Mouse (Mus musculus) WW6 (cell line): ENCODE measurements around the gene Fam71f1.
A peak's percentile ranks its signal among the peaks of the same experiment; 100 is the strongest.

Experiments used
- DNase-seq: peaks from one replicate; pipeline ENCODE4 v3.0.0-alpha.2; 2013; ENCODE audit warnings: low read depth, low spot score

The Fam71f1 gene

DNA sequence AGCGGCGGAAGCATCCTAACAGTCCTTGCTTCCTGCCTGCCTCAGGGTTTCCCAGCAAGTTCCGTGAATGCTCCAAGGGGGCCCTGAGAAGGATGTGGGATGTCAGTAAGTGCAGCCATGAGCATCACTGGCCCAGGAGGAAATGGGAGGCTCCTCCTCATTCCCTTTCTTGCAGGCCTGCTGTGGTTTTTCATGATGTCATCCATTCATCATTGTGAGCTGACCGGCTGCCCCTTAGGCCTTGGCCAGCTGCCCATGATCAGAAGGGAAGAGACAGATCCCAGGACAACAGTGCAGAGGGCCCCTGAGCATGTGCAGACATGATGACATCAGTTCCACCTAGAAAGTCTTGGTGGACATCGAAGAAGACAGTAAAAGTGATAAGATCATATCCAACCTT is at the start of gene Fam71f1:
Fam71f1 (plus strand) TSS at position 262 of the 400 bp plus-strand sequence.
- no peak for DNase-seq

- no peak for DNase-seq
These were observed 48.0 kb upstream of the Fam71f1 start for GRCm38 (mm10) chr6:29270961-29271360.

GRCm38 (mm10) chr6:29272312-29273072 is 46.4 kb upstream of the Fam71f1 start, which contains the start of gene Hilpda:
Hilpda (plus strand) TSS chr6:29272488.
- DNase-seq = peak; percentile 86

GRCm38 (mm10) chr6:29276746-29277145 is 42.2 kb upstream of the Fam71f1 start:
- no peak for DNase-seq

GRCm38 (mm10) chr6:29278513-29279267 is 40.2 kb upstream of the Fam71f1 start:
- peak; percentile 16 for DNase-seq

- DNase-seq = no peak
These were observed 39.6 kb upstream of the Fam71f1 start, which contains the start of gene Fam71f2 for GRCm38 (mm10) chr6:29279293-29279692. Fam71f2 (plus strand) TSS chr6:29279593.

- DNase-seq = no peak
These were observed 38.3 kb upstream of the Fam71f1 start for GRCm38 (mm10) chr6:29280671-29281070.

DNA sequence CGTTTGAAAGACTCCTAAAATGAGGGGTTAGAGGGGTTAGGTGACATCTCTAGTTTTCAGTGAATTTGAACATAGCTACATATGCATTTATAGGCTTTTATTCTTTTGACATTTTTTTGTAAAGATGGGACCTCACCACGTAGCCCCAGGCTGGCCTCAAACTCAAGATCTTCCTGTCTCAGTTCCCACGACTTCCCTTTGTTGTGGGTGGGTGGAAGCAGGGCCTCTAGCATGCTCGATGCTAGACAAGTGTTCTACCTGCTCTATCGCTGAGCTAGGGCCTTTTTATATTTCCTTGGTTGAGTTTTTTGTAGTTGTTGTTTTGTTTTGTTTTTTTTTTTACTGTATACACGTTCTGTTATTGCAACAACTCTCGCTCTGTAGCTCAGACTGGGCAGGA is 32.1 kb upstream of the Fam71f1 start:
- DNase-seq = no peak

DNA sequence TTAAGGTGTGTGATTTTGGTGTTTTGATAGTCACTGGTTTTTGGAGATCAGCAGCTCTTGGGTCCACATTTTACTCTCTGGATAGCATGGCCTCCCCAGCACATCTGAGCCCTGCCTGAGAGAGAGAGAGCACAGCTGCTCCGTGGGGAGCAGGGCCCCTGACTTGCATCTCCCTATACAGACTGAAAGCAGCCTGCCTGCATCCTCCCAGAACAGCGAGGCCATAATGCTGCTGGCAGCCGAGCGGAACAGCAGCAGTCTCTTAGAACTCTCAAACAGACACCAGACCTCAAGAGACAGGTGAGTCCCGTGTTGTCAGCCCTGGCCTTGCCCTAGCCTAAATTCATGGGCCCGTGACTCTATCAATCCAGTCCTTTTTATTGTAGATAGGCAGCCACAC is 31.5 kb upstream of the Fam71f1 start:
- no peak for DNase-seq

- no peak for DNase-seq
These were observed 31.0 kb upstream of the Fam71f1 start for GRCm38 (mm10) chr6:29287944-29288343.

- DNase-seq = no peak
These were observed 30.3 kb upstream of the Fam71f1 start for GRCm38 (mm10) chr6:29288651-29289050.

DNA sequence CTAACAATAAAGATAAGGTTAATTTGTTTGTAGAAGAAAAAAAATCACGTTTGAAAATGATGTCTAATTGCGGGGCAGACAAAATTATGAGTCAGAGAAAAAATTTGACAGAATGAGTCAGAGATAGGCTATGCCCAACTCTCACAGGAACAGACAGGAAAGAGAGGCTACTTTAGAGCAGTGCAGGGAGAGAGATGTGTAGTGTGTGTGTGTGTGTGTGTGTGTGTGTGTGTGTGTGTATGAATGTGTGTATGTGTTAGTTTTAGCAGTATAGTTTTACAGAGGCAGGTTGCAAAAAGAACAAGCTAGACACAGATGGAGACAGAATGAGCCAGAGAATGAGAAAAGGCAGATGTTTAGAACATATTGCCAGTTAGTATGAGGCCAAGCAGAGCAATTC is 19.8 kb upstream of the Fam71f1 start:
- DNase-seq = no peak

- DNase-seq = no peak
These were observed 15.7 kb upstream of the Fam71f1 start for GRCm38 (mm10) chr6:29303251-29303650.

DNA sequence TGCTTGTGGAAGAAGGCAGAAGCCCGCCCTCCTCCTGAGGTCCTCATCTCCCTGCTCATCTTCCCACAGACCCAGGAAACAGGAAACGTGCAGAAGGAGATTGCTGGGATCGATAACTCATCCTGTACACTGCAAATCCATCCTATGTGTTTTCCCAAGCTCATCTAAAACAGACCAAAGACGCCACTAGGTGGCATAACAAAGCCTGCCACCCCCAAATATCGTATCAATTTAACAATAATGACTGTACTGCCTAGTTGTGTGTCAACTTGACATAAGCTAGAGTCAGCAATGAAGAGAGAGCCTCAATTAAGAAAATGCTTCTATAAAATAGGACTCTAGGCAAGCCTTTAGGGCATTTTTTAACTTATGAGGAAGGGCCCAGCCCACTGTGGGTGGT is 15.2 kb upstream of the Fam71f1 start:
- DNase-seq = no peak

DNA sequence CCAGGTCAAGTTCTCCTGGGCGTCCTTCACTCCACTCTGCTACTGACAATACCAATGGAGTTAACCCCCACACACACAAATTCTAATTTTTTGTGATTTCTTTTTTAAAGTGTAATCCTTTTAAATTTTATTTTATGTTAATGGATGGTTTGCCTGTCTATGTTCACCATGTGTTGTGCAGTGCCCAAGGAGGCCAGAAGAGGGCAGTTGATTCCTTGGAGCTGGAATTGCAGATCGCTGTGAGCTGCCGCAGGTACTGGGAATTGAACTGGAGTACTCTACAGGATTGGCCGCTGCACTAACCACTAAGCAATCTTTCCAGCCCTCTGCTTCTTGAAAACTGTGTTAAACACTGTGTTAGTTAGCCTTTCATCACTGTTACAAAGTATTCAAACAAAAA is 13.5 kb upstream of the Fam71f1 start:
- no peak for DNase-seq

DNA sequence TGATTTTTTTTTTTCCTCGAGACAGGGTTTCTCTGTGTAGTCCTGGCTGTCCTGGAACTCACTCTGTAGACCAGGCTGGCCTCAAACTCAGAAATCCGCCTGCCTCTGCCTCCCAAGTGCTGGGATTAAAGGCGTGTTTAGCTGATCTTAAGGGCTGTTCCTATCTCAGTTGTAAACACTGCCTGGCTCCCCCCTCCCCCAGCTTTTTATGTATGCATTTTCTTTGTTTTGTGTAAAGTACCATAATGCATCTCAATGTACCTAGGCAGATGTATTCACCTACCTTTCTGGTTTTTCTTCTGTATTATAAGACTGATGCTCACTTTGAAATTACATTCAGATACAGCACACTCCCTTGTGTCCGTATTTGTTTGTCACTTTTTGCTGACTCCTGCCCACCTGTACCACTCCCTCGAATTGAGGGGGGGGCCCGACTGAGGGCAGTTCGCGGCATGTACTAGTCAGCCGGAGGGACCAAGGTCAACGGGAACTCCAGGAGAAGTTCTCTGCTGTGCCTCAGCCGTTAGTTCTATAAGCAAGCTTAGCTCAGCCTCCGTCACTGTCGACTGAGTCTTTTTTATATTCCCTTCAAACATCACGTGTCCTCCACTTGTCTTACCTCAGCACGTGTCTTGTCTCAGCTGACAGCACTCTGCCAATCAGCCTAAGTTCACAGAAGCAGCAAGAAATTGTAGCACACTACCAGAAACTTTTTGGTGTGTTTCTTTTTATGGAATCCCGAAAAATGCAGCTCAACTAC is 9.9 kb upstream of the Fam71f1 start:
- no peak for DNase-seq

- DNase-seq = no peak
These were observed 5.2 kb upstream of the Fam71f1 start for GRCm38 (mm10) chr6:29313690-29314202.

DNA sequence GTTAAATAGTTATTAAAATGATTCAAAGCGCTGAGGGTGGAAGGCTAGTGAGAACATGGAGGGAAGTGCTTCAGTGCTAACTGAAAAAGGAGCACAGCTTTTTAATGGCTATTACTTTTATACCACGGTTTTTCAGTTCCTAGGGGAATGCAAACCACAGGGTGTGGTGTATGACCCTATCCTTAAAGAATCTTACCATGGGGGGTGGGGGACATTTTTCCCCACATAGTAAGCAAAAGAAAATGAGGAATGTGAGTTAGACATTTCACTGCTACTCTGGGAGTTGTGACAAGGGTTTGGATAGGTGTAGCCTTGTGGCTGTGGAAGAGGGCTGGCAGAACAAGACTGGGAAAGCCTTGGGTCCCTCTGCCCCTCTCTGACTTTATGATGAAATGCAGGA is 1.7 kb upstream of the Fam71f1 start:
- DNase-seq = no peak

GRCm38 (mm10) chr6:29317941-29318340 is 999 bp upstream of the Fam71f1 start:
- DNase-seq = no peak

- no peak for DNase-seq
These were observed 2.6 kb downstream of the Fam71f1 start for GRCm38 (mm10) chr6:29321586-29321985.

DNA sequence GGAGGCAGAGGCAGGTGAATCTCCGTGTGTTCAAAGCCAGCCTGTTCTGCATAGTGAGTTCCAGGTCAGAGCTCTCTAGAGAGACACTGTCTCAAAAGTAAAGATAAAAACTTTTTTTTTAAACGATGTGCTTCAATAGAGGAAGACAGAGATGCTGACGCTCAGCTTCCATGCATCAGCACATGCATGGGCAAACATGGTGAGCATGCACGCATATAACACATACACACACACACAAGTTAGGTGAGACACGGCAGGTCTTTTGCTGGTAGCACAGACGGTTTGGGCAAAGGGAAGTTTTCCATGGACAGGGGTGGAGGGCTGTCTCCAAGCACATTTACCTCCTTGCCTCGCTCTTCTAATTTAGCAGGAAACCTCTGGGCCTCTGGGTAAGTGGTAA is 3.2 kb downstream of the Fam71f1 start:
- DNase-seq = no peak

- no peak for DNase-seq
These were observed 3.8 kb downstream of the Fam71f1 start for GRCm38 (mm10) chr6:29322735-29323134.
